Mouse (Mus musculus): ENCODE data around the gene Klkb1. TPM values are rescaled to one million over a fixed set of nuclear protein-coding genes. Genes with fewer than 3 reads are reported as not detected.
"Not testable (repeated sequence)": the region's sequence is repeated elsewhere in the genome, so short reads cannot be mapped to it uniquely, and the experiment has no call there.

Gene Klkb1
- total RNA-seq (2021): not detected
- long read RNA-seq, experiment 1: 0 reads
- long read RNA-seq, experiment 2: 0 reads

- no peak for DNase-seq (ENCODE audit: low spot score in 2 of 2)
Measured at GRCm38 (mm10) chr8:45294687-45295086, at the start of gene Klkb1. Gene Klkb1, minus strand, starts transcription at chr8:45294859.

GRCm38 (mm10) chr8:45344298-45344697, 49.6 kb upstream of the Klkb1 start:
- no peak for DNase-seq (ENCODE audit: low spot score in 2 of 2)

- DNase-seq (ENCODE audit: low spot score in 2 of 2): no peak
Measured at GRCm38 (mm10) chr8:45341630-45342628, 47.3 kb upstream of the Klkb1 start.

GRCm38 (mm10) chr8:45333493-45333892, 38.8 kb upstream of the Klkb1 start:
- peak; percentile 33 to 41 for DNase-seq (ENCODE audit: low spot score in 2 of 2)

GRCm38 (mm10) chr8:45332685-45333409, 38.2 kb upstream of the Klkb1 start, which contains the start of gene Cyp4v3:
Gene Cyp4v3, minus strand, starts transcription at chr8:45333216.
- peak; percentile 69 to 77 for DNase-seq (ENCODE audit: low spot score in 2 of 2)

- DNase-seq (ENCODE audit: low spot score in 2 of 2): no peak
Measured at GRCm38 (mm10) chr8:45330856-45331255, 36.2 kb upstream of the Klkb1 start.

GRCm38 (mm10) chr8:45329206-45329980, 34.7 kb upstream of the Klkb1 start:
- no peak for DNase-seq (ENCODE audit: low spot score in 2 of 2)

- not testable (repeated sequence) for DNase-seq (ENCODE audit: low spot score in 2 of 2)
Measured at GRCm38 (mm10) chr8:45327076-45327475, 32.4 kb upstream of the Klkb1 start.

GRCm38 (mm10) chr8:45324151-45324550, 29.5 kb upstream of the Klkb1 start:
- no peak for DNase-seq (ENCODE audit: low spot score in 2 of 2)

- no peak for DNase-seq (ENCODE audit: low spot score in 2 of 2)
Measured at GRCm38 (mm10) chr8:45321365-45321764, 26.7 kb upstream of the Klkb1 start.

GRCm38 (mm10) chr8:45320930-45321329, 26.3 kb upstream of the Klkb1 start:
- no peak for DNase-seq (ENCODE audit: low spot score in 2 of 2)

- DNase-seq (ENCODE audit: low spot score in 2 of 2): no peak
Measured at GRCm38 (mm10) chr8:45310967-45311366, 16.3 kb upstream of the Klkb1 start.

GRCm38 (mm10) chr8:45308366-45308765, 13.7 kb upstream of the Klkb1 start, which contains the start of gene Gm45753:
Gene Gm45753, minus strand, starts transcription at chr8:45308466.
- DNase-seq (ENCODE audit: low spot score in 2 of 2): no peak

GRCm38 (mm10) chr8:45305479-45305878, 10.8 kb upstream of the Klkb1 start:
- DNase-seq (ENCODE audit: low spot score in 2 of 2): no peak

GRCm38 (mm10) chr8:45304354-45304753, 9.7 kb upstream of the Klkb1 start:
- no peak for DNase-seq (ENCODE audit: low spot score in 2 of 2)

GRCm38 (mm10) chr8:45302390-45302789, 7.7 kb upstream of the Klkb1 start:
- no peak for DNase-seq (ENCODE audit: low spot score in 2 of 2)

- DNase-seq (ENCODE audit: low spot score in 2 of 2): no peak
Measured at GRCm38 (mm10) chr8:45295276-45295675, 617 bp upstream of the Klkb1 start.

GRCm38 (mm10) chr8:45291790-45292189, 2.9 kb downstream of the Klkb1 start:
- DNase-seq (ENCODE audit: low spot score in 2 of 2): no peak

GRCm38 (mm10) chr8:45281630-45282029, 13.0 kb downstream of the Klkb1 start:
- no peak for DNase-seq (ENCODE audit: low spot score in 2 of 2)

GRCm38 (mm10) chr8:45277453-45277852, 17.2 kb downstream of the Klkb1 start:
- no peak for DNase-seq (ENCODE audit: low spot score in 2 of 2)

- no peak for DNase-seq (ENCODE audit: low spot score in 2 of 2)
Measured at GRCm38 (mm10) chr8:45274317-45274716, 20.3 kb downstream of the Klkb1 start.
